Mouse (Mus musculus) small intestine, adult 2 months (tissue): ENCODE data around the gene Efna2.

Experiments
- CTCF ChIP-seq: fragments of 200-500 bp; IDR thresholded peaks from 2 replicates; pipeline ENCODE4 v1.5.1; 2012; ENCODE audit warnings: low read depth, mild to moderate bottlenecking, control low read depth, inconsistent platforms, low read length, moderate library complexity, mixed read lengths; ENCODE audit not compliant: insufficient replicate concordance, insufficient read length; ENCODE audit errors: extremely low read depth
- POLR2A ChIP-seq: fragments of 200-500 bp; IDR thresholded peaks from 2 replicates; pipeline ENCODE4 v1.6.1; 2012; ENCODE audit warnings: low read depth, mild to moderate bottlenecking, control low read depth, inconsistent platforms, low read length, moderate library complexity

DNA sequence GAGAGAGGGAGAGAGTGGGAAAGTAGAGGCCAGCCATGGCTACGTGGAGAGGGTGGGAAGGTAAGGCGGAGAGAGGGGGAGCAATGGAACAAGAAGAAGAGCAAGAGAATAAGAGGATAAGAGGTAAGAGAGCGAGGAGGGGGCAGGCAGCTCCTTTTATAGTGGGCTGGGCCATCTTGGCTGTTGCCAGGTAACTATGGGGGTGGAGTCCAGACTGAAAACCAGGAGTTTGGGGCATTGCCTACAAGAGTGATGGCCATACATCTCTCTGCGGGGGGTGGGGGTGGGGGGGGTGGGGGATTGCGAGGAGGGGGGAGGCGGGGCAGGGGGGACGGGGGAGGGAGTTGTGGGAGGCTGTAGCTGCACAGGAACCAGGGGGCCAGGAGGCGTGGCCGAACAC lies 41.4 kb downstream of the Efna2 start:
- TF ChIP-seq CTCF, result no peak
- no peak for TF ChIP-seq POLR2A
